Mouse (Mus musculus): ENCODE results near the gene Amph.

DNA sequence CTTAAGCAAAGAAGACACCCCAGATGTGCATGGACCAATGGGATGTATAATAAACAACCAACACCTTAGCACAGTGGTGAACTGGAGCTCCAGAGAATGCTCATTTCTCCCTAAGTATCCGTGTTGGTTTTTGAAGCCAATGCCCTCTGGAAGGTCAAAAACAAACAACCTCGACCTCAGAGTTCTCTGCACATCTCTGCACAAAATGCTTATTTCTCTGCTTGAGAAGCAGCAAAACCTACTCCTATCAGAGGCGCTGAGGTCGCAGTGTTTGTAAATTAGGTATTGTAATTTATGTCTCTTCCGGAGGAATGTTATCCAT is 985 bp downstream of the Amph start:
- no peak for TF ChIP-seq CTCF (IDR thresholded peaks at IDR 0.05 in 2 of 3, conservative IDR thresholded peaks at IDR 0.05 in 1 of 3; ENCODE audit: control insufficient read depth in 1 of 3, insufficient read depth in 1 of 3, low read depth in 2 of 3, low read length in 3 of 3, poor library complexity in 1 of 3, severe bottlenecking in 1 of 3)
- no peak for TF ChIP-seq POLR2AphosphoS5 (IDR thresholded peaks at IDR 0.05; ENCODE audit: borderline replicate concordance, low read depth, low read length)
- TF ChIP-seq EP300 (IDR thresholded peaks at IDR 0.05; ENCODE audit: low read depth in 1 of 2, low read length in 2 of 2), result no peak
- TF ChIP-seq POLR2A (IDR thresholded peaks at IDR 0.05; ENCODE audit: control insufficient read depth in 1 of 2, insufficient read depth in 1 of 2, low read depth in 1 of 2, low read length in 2 of 2, poor library complexity in 1 of 2), result no peak
- no peak for TF ChIP-seq BHLHE40 (IDR thresholded peaks at IDR 0.05; ENCODE audit: borderline replicate concordance, low read depth, low read length)
- TF ChIP-seq GABPA (IDR thresholded peaks at IDR 0.05; ENCODE audit: low read depth, low read length), result no peak
- TF ChIP-seq E2F4 (IDR thresholded peaks at IDR 0.05; ENCODE audit: borderline replicate concordance, low read depth, low read length), result no peak
- no peak for TF ChIP-seq ELF1 (IDR thresholded peaks at IDR 0.05; ENCODE audit: low read depth, low read length)
- TF ChIP-seq POLR2AphosphoS2 (IDR thresholded peaks at IDR 0.05; ENCODE audit: low read length), result no peak
- TF ChIP-seq SMC3 (IDR thresholded peaks at IDR 0.05; ENCODE audit: low read depth, low read length), result no peak
- no peak for TF ChIP-seq ZNF384 (IDR thresholded peaks at IDR 0.05; ENCODE audit: low read depth, low read length)
